Mouse (Mus musculus): ENCODE results near the gene Hhat. TPM values are rescaled to one million over a fixed set of nuclear protein-coding genes. Genes with fewer than 3 reads are reported as not detected.

The Hhat gene
- polyA plus RNA-seq, 1 experiment = 12.6 TPM

- H3K4me1 ChIP-seq (ENCODE audit: control insufficient read depth, insufficient read depth, low read length) = peaks cover 11% of the 10 kb centered on the region
- H3K27ac ChIP-seq (ENCODE audit: insufficient read depth, low read length) = no peak overlapping the region
- no peak overlapping the region for H3K4me3 ChIP-seq (ENCODE audit: insufficient read depth, low read length)
- no peak for TF ChIP-seq CTCF (IDR thresholded peaks at IDR 0.05; ENCODE audit: borderline replicate concordance, insufficient read depth, low read length)
- no peak for TF ChIP-seq POLR2A (IDR thresholded peaks at IDR 0.05; ENCODE audit: low read depth, low read length)
Measured at GRCm38 (mm10) chr1:192756674-192757073, 14.3 kb downstream of the Hhat start.

DNA sequence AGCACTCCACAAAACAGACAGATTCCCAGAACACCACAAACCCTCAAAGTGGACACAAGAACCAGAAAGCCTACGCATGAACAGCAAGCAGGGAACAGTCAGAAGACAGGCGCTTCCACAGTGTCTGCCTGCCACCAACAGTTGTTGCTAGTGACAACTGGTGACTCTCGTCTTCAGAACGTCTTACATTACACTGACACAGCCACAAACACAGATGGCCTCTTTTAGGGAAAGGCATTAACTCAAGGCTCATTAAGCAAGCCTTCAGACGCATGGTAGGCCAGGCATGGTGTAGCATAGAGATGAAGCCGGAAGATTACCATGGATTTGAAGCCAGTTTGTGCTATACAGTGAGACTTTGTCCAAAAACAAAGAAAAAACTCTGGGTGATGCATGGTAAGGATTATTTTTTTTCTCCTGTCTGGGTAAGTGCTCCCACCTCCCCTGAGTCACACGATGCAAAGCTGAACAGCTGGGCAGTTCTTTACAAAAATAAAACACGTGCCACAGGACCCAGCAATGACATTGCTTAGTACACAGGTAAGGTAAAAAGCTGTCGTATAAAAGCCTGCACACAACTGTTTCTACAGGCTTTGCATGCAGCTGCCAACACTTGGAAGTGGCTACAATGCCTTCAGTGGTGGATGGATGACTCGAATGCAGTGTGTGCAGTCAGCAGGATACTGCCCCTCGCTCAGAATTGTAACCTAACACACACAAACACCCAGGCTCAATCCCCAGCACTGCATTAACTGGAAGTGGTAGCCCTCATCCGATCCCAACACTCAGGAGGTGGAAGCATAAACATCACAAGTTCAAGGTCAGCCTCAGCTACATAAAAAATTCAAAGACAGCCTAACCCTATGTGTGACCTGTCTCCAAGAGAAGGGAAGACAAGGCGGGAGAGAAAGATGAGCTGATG is 15.1 kb downstream of the Hhat start:
- no peak overlapping the region for H3K27ac ChIP-seq (ENCODE audit: insufficient read depth, low read length)
- TF ChIP-seq CTCF (IDR thresholded peaks at IDR 0.05; ENCODE audit: borderline replicate concordance, insufficient read depth, low read length) (no peak), POLR2A (IDR thresholded peaks at IDR 0.05; ENCODE audit: low read depth, low read length) (no peak)
- no peak overlapping the region for H3K4me3 ChIP-seq (ENCODE audit: insufficient read depth, low read length)
- peaks cover 11% of the 10 kb centered on the region for H3K4me1 ChIP-seq (ENCODE audit: control insufficient read depth, insufficient read depth, low read length)

DNA sequence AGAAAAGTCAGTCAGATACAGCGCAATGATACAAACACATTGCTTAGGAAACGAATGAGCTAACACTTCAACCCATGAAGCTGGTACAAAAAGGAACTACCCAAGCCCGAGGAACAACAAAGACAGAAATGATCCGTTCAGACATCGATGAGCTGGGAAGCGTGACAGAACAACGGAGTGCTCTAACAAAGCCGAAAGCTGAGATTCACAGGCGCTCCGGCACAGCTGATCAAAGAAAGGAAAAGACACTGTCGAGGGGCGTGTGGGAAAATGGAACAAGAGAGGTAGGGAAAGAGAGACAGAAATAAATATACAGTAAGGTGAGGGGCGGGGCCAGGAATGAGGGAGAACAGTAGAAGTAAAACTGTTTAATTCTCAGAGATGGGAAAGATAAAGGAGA is 15.8 kb downstream of the Hhat start:
- H3K4me1 ChIP-seq (ENCODE audit: control insufficient read depth, insufficient read depth, low read length) = peaks cover 8% of the 10 kb centered on the region
- TF ChIP-seq POLR2A (IDR thresholded peaks at IDR 0.05; ENCODE audit: low read depth, low read length) (no peak), CTCF (IDR thresholded peaks at IDR 0.05; ENCODE audit: borderline replicate concordance, insufficient read depth, low read length) (no peak)
- H3K4me3 ChIP-seq (ENCODE audit: insufficient read depth, low read length) = no peak overlapping the region
- H3K27ac ChIP-seq (ENCODE audit: insufficient read depth, low read length) = no peak overlapping the region

DNA sequence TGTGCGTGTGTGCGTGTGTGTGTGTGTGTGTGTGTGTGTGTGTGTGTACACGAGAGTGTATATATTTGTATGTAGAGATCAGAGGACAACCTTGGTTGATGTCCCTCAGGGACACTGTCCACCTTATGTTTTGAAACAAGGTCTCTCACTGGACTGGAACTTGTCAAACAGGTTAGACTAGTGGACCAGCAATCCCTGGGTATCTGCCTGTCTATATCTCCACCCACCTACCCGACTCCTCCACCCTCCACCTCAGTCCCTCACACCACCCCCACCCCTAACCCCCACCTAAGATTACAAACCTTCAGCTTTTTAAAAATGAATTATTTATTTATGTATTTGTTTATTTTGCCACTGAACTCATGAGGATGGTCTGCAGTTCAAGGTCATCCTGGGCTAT is 16.8 kb downstream of the Hhat start:
- Histone ChIP-seq H3K4me1 (ENCODE audit: control insufficient read depth, insufficient read depth, low read length) (peaks cover 5% of the 10 kb centered on the region), H3K27ac (ENCODE audit: insufficient read depth, low read length) (no peak overlapping the region), H3K4me3 (ENCODE audit: insufficient read depth, low read length) (no peak overlapping the region)
- no peak for TF ChIP-seq POLR2A (IDR thresholded peaks at IDR 0.05; ENCODE audit: low read depth, low read length)
- TF ChIP-seq CTCF (IDR thresholded peaks at IDR 0.05; ENCODE audit: borderline replicate concordance, insufficient read depth, low read length) = no peak

- H3K4me3 ChIP-seq (ENCODE audit: insufficient read depth, low read length) = no peak overlapping the region
- peak overlapping the region; percentile 0; the same call in 1 of the 2 replicates for H3K27ac ChIP-seq (ENCODE audit: insufficient read depth, low read length)
- TF ChIP-seq CTCF (IDR thresholded peaks at IDR 0.05; ENCODE audit: borderline replicate concordance, insufficient read depth, low read length) = no peak
- no peak for TF ChIP-seq POLR2A (IDR thresholded peaks at IDR 0.05; ENCODE audit: low read depth, low read length)
- peaks cover 5% of the 10 kb centered on the region for H3K4me1 ChIP-seq (ENCODE audit: control insufficient read depth, insufficient read depth, low read length)
Measured at GRCm38 (mm10) chr1:192752659-192753601, 18.1 kb downstream of the Hhat start.

DNA sequence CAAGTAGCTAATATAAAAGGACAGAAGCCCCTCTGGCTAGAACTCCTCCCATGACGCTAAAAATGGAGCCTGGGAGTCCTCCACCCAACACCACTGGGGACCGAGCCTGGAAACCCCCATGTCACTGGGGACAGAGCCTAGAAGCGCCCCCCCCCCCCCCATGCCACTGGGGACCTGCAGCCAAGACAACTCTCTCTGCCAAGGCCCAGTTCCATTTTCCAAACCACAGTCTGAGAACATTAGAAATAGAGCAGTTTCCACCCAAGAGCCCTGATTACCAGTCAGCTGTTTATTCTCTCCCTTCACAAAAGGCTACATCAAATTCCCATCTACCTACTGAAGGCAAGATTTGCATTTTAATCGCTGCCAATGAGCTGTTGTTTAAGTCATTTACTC is 21.0 kb downstream of the Hhat start:
- Histone ChIP-seq H3K4me1 (ENCODE audit: control insufficient read depth, insufficient read depth, low read length) (peaks cover 5% of the 10 kb centered on the region), H3K4me3 (ENCODE audit: insufficient read depth, low read length) (no peak overlapping the region), H3K27ac (ENCODE audit: insufficient read depth, low read length) (no peak overlapping the region)
- TF ChIP-seq POLR2A (IDR thresholded peaks at IDR 0.05; ENCODE audit: low read depth, low read length) (no peak), CTCF (IDR thresholded peaks at IDR 0.05; ENCODE audit: borderline replicate concordance, insufficient read depth, low read length) (no peak)

GRCm38 (mm10) chr1:192749270-192750041 is 21.6 kb downstream of the Hhat start:
- peaks cover 5% of the 10 kb centered on the region for H3K4me1 ChIP-seq (ENCODE audit: control insufficient read depth, insufficient read depth, low read length)
- no peak overlapping the region for H3K4me3 ChIP-seq (ENCODE audit: insufficient read depth, low read length)
- H3K27ac ChIP-seq (ENCODE audit: insufficient read depth, low read length) = no peak overlapping the region
- TF ChIP-seq POLR2A (IDR thresholded peaks at IDR 0.05; ENCODE audit: low read depth, low read length) (no peak), CTCF (IDR thresholded peaks at IDR 0.05; ENCODE audit: borderline replicate concordance, insufficient read depth, low read length) (no peak)

- Histone ChIP-seq H3K4me1 (ENCODE audit: control insufficient read depth, insufficient read depth, low read length) (peaks cover 3% of the 10 kb centered on the region; the same call in 1 of the 2 replicates), H3K4me3 (ENCODE audit: insufficient read depth, low read length) (no peak overlapping the region), H3K27ac (ENCODE audit: insufficient read depth, low read length) (peak overlapping the region; percentile 36; the same call in 1 of the 2 replicates)
- TF ChIP-seq POLR2A (IDR thresholded peaks at IDR 0.05; ENCODE audit: low read depth, low read length) (peak; percentile 49), CTCF (IDR thresholded peaks at IDR 0.05; ENCODE audit: borderline replicate concordance, insufficient read depth, low read length) (no peak)
Measured at GRCm38 (mm10) chr1:192746201-192746600, 24.8 kb downstream of the Hhat start.
